Mouse (Mus musculus): ENCODE data around the gene AA467197. TPM values are rescaled to one million over a fixed set of nuclear protein-coding genes. Genes with fewer than 3 reads are reported as not detected.

Gene AA467197
- polyA plus RNA-seq, 1 experiment from 2014 or later = 0.70 TPM

- Histone ChIP-seq H3K9ac (no peak overlapping the region), H3K4me3 (replicated peaks) (no peak overlapping the region), H3K27ac (no peak overlapping the region), H3K9me3 (no peaks in the 10 kb centered on the region), H3K36me3 (replicated peaks) (no peaks in the 10 kb centered on the region), H3K27me3 (peaks cover 4% of the 10 kb centered on the region; the same call in 1 of the 2 replicates), H3K4me2 (no peak overlapping the region), H3K4me1 (0 out of 2 replicates have a peak, but pooled peaks cover 4% of the 10 kb centered on the region)
- ATAC-seq (ENCODE audit: low FRiP score) = no peak
- WGBS = 81% methylated on average over 6 of the region's 6 CpGs
Measured at GRCm38 (mm10) chr2:122617792-122618191, 19.0 kb upstream of the AA467197 start.

- Histone ChIP-seq H3K27ac (no peak overlapping the region), H3K4me2 (no peak overlapping the region), H3K4me1 (0 out of 2 replicates have a peak, but pooled peaks cover 4% of the 10 kb centered on the region), H3K27me3 (no peaks in the 10 kb centered on the region), H3K36me3 (replicated peaks) (no peaks in the 10 kb centered on the region), H3K9me3 (no peaks in the 10 kb centered on the region), H3K4me3 (replicated peaks) (no peak overlapping the region), H3K9ac (no peak overlapping the region)
- ATAC-seq (ENCODE audit: low FRiP score) = no peak
- WGBS = 60% methylated on average over 4 of the region's 4 CpGs
Measured at GRCm38 (mm10) chr2:122618719-122619118, 18.1 kb upstream of the AA467197 start.

GRCm38 (mm10) chr2:122621337-122622110 lies 15.3 kb upstream of the AA467197 start:
- H3K36me3 ChIP-seq (replicated peaks) = no peaks in the 10 kb centered on the region
- H3K4me3 ChIP-seq (replicated peaks) = no peak overlapping the region
- H3K27ac ChIP-seq = no peak overlapping the region
- 75% methylated on average over 9 of the region's 9 CpGs for WGBS
- H3K4me1 ChIP-seq = 0 out of 2 replicates have a peak, but pooled peaks cover 4% of the 10 kb centered on the region
- H3K9me3 ChIP-seq = no peaks in the 10 kb centered on the region
- no peak overlapping the region for H3K4me2 ChIP-seq
- ATAC-seq (ENCODE audit: low FRiP score) = no peak
- no peaks in the 10 kb centered on the region for H3K27me3 ChIP-seq
- no peak overlapping the region for H3K9ac ChIP-seq

- H3K9me3 ChIP-seq = no peaks in the 10 kb centered on the region
- H3K4me2 ChIP-seq = no peak overlapping the region
- no peaks in the 10 kb centered on the region; the same call in 1 of the 2 replicates for H3K4me1 ChIP-seq
- WGBS = 66% methylated on average over 7 of the region's 7 CpGs
- ATAC-seq (ENCODE audit: low FRiP score) = no peak
- no peak overlapping the region for H3K4me3 ChIP-seq (replicated peaks)
- H3K27ac ChIP-seq = no peak overlapping the region
- no peaks in the 10 kb centered on the region for H3K36me3 ChIP-seq (replicated peaks)
- H3K27me3 ChIP-seq = no peaks in the 10 kb centered on the region
- no peak overlapping the region for H3K9ac ChIP-seq
Measured at GRCm38 (mm10) chr2:122625930-122626329, 10.9 kb upstream of the AA467197 start.

GRCm38 (mm10) chr2:122628976-122629375 lies 7.8 kb upstream of the AA467197 start:
- WGBS = 2% methylated on average over 7 of the region's 7 CpGs
- Histone ChIP-seq H3K9me3 (no peaks in the 10 kb centered on the region), H3K27me3 (no peaks in the 10 kb centered on the region), H3K36me3 (replicated peaks) (peaks cover 16% of the 10 kb centered on the region), H3K4me2 (no peak overlapping the region), H3K27ac (no peak overlapping the region), H3K9ac (no peak overlapping the region), H3K4me1 (peaks cover 14% of the 10 kb centered on the region), H3K4me3 (replicated peaks) (no peak overlapping the region)
- ATAC-seq (ENCODE audit: low FRiP score) = 0 out of 2 replicates have a peak, but pooled peaks have one; percentile 9

- H3K9me3 ChIP-seq = no peaks in the 10 kb centered on the region
- peaks cover 19% of the 10 kb centered on the region for H3K36me3 ChIP-seq (replicated peaks)
- no peaks in the 10 kb centered on the region for H3K27me3 ChIP-seq
- H3K9ac ChIP-seq = peak overlapping the region; percentile 94; the same call in 1 of the 2 replicates
- H3K4me2 ChIP-seq = peak overlapping the region; percentile 95
- no peak overlapping the region for H3K27ac ChIP-seq
- peaks cover 14% of the 10 kb centered on the region for H3K4me1 ChIP-seq
- no peak for ATAC-seq (ENCODE audit: low FRiP score)
- H3K4me3 ChIP-seq (replicated peaks) = peak overlapping the region; percentile 97
- WGBS = 74% methylated on average over 6 of the region's 6 CpGs
Measured at GRCm38 (mm10) chr2:122629871-122630270, 6.9 kb upstream of the AA467197 start.

- WGBS = under 1% methylated on average over 74 of the region's 75 CpGs
- H3K9ac ChIP-seq = peak overlapping the region; percentile 94
- peaks cover 19% of the 10 kb centered on the region for H3K36me3 ChIP-seq (replicated peaks)
- peak overlapping the region; percentile 84 for H3K27ac ChIP-seq
- no peaks in the 10 kb centered on the region for H3K27me3 ChIP-seq
- peak overlapping the region; percentile 97 for H3K4me3 ChIP-seq (replicated peaks)
- peak overlapping the region; percentile 95 for H3K4me2 ChIP-seq
- H3K4me1 ChIP-seq = peaks cover 14% of the 10 kb centered on the region
- no peaks in the 10 kb centered on the region for H3K9me3 ChIP-seq
- ATAC-seq (ENCODE audit: low FRiP score) = peak; percentile 89
Measured at GRCm38 (mm10) chr2:122630465-122631225, 6.1 kb upstream of the AA467197 start.

- peak overlapping the region; percentile 95 for H3K4me2 ChIP-seq
- peak overlapping the region; percentile 97 for H3K4me3 ChIP-seq (replicated peaks)
- no peaks in the 10 kb centered on the region for H3K9me3 ChIP-seq
- ATAC-seq (ENCODE audit: low FRiP score) = peak; percentile 56
- peaks cover 14% of the 10 kb centered on the region for H3K4me1 ChIP-seq
- peak overlapping the region; percentile 94 for H3K9ac ChIP-seq
- WGBS = under 1% methylated on average over 45 of the region's 53 CpGs
- no peaks in the 10 kb centered on the region for H3K27me3 ChIP-seq
- peaks cover 19% of the 10 kb centered on the region for H3K36me3 ChIP-seq (replicated peaks)
- H3K27ac ChIP-seq = no peak overlapping the region
Measured at GRCm38 (mm10) chr2:122631226-122631801, 5.5 kb upstream of the AA467197 start.

GRCm38 (mm10) chr2:122637526-122637997 lies 776 bp downstream of the AA467197 start:
- H3K4me3 ChIP-seq (replicated peaks) = peak overlapping the region; percentile 41
- H3K4me2 ChIP-seq = peak overlapping the region; percentile 74
- peaks cover 16% of the 10 kb centered on the region for H3K36me3 ChIP-seq (replicated peaks)
- H3K9ac ChIP-seq = peak overlapping the region; percentile 53
- H3K27ac ChIP-seq = no peak overlapping the region
- no peaks in the 10 kb centered on the region for H3K9me3 ChIP-seq
- peaks cover 9% of the 10 kb centered on the region for H3K27me3 ChIP-seq
- 0 out of 2 replicates have a peak, but pooled peaks cover under 1% of the 10 kb centered on the region for H3K4me1 ChIP-seq
- 2% methylated on average over 36 of the region's 36 CpGs for WGBS
- peak; percentile 82; the same call in 1 of the 2 replicates for ATAC-seq (ENCODE audit: low FRiP score)

- Histone ChIP-seq H3K4me3 (replicated peaks) (peak overlapping the region; percentile 41), H3K4me1 (no peaks in the 10 kb centered on the region), H3K9ac (peak overlapping the region; percentile 53), H3K9me3 (no peaks in the 10 kb centered on the region), H3K36me3 (replicated peaks) (peaks cover 12% of the 10 kb centered on the region), H3K4me2 (peak overlapping the region; percentile 74), H3K27me3 (peaks cover 9% of the 10 kb centered on the region), H3K27ac (no peak overlapping the region)
- no peak for ATAC-seq (ENCODE audit: low FRiP score)
- WGBS = 33% methylated on average over 12 of the region's 12 CpGs
Measured at GRCm38 (mm10) chr2:122638029-122638428, 1.2 kb downstream of the AA467197 start.

GRCm38 (mm10) chr2:122638673-122639072 lies 1.9 kb downstream of the AA467197 start:
- H3K4me1 ChIP-seq = no peaks in the 10 kb centered on the region
- 56% methylated on average over 5 of the region's 5 CpGs for WGBS
- ATAC-seq (ENCODE audit: low FRiP score) = no peak
- no peak overlapping the region for H3K27ac ChIP-seq
- H3K27me3 ChIP-seq = peaks cover 9% of the 10 kb centered on the region
- no peak overlapping the region for H3K9ac ChIP-seq
- H3K4me3 ChIP-seq (replicated peaks) = no peak overlapping the region
- no peak overlapping the region for H3K4me2 ChIP-seq
- H3K9me3 ChIP-seq = no peaks in the 10 kb centered on the region
- 0 out of 2 replicates have a peak, but pooled peaks cover 5% of the 10 kb centered on the region for H3K36me3 ChIP-seq (replicated peaks)

Measured in forebrain, embryonic 12.5 days (tissue).